Mouse (Mus musculus) activated CD4-positive, CD25-positive, alpha-beta regulatory T cell (primary cell): ENCODE data around the gene Alg6. TPM values are rescaled to one million over a fixed set of nuclear protein-coding genes. Genes with fewer than 3 reads are reported as not detected.

Source experiments
- polyA plus RNA-seq, 2 experiments: library from polyadenylated mRNA; unstranded; fragments of 100-300 nt; shearing (Covaris generic); gene quantifications; one replicate each; pipeline ENCODE4 v1.2.1; 2017

The Alg6 gene
- polyA plus RNA-seq = 1 to 10 TPM; 5.1 to 5.6 TPM

DNA sequence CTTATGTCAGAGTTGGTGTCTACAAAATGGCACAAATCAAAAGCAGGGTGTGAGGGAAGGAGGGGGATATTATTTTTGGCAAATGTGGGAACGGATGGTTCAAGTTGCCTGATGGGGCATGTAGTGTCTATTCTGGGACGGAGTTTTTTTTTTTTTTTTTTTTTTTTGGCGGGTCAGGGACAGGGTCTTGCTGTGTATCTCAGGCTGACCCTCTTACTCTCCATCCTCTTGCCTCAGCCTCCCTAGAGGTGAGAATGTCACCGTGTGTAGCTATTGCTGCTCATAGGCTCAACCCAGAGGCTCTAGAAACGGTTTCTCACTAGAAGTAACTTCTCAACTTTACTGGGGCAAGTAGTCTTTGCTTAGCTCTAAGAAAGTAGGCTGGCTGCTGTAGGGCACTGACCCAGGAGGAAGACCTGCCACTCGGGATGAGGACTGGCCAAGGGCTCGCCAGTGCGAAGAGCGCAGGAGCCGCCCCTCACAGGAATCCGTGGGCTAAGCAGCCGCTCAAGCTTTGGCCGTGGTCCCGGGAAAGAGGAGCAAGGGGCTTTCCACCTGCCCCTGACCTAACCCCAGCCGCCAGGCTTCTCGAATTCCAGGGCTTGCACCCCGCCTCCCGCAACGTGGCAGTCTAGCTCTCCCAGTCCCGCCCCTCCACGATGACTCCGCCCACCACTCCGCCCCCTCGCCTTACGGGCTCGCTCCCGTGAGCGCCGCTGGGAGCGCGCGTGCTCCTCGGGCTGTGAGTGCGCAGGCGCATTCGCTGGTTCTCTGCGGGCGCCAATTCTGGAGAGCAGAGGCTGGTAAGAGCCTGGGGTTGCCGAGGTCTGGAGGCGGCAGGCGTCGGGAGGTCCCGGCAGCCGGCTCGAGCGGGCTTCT is at the start of gene Alg6:
TSS of gene Alg6 (plus strand) at position 761 of the 879 bp plus-strand sequence.

Other genes starting within 250 kb of the Alg6 start
- gene Foxd3, start 59.4 kb upstream of the Alg6 start, polyA plus RNA-seq = under 1 TPM in 1 of 2 experiments, not detected in 1; 0.20 TPM
- gene Efcab7, start 113.5 kb downstream of the Alg6 start, polyA plus RNA-seq = 1 to 10 TPM; 3.7 to 4.5 TPM
- gene Pgm1, start 213.8 kb downstream of the Alg6 start, polyA plus RNA-seq = 10 to 100 TPM; 46.7 to 47.7 TPM
- 10 to 100 TPM; 17.0 to 23.0 TPM for gene Itgb3bp, start 214.1 kb downstream of the Alg6 start, polyA plus RNA-seq